Mouse (Mus musculus) leukemia stem cell, adult 10-12 weeks (primary cell): ENCODE results near the gene Gm10840. TPM values are rescaled to one million over a fixed set of nuclear protein-coding genes. Genes with fewer than 3 reads are reported as not detected.

Source experiments
- polyA plus RNA-seq: library from polyadenylated mRNA; stranded (reverse); fragments of >175 nt; gene quantifications from 2 replicates; pipeline ENCODE4 v1.2.3, GENCODE M21; 2012; ENCODE audit warnings: low replicate concordance

Gene Gm10840
- polyA plus RNA-seq = not detected in 2 replicates

GRCm38 (mm10) chr11:106160841-106161721, at the start of gene Gm10840, which contains the start of gene Limd2:
Gene Gm10840, plus strand, starts transcription at chr11:106160850.
Gene Limd2, minus strand, starts transcription at chr11:106160860.

DNA sequence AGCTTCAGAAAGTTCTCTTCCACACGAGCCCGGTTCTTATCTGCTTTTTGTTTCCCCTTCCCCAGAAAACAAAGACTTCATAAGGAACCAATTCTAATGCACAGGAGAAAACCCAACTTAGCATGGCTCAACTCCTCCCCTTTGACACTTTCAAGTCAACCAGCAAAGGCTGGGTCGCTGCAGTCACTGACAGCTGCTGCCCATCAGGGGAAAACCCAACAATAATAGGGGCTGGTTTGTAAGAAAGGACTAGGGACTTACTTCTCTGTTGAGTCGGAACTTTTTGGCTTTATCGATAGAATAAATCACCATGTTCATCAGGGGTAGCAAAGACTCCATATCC, 41.4 kb downstream of the Gm10840 start, which contains the start of gene Strada:
Strada (minus strand) TSS at position 46 of the 343 bp plus-strand sequence.

Other genes with a start within 250 kb of the Gm10840 start
- 0.44 TPM in 1 of 2 replicates, not detected in the other for gene Cyb561, start 207.5 kb upstream of the Gm10840 start, polyA plus RNA-seq
- 5.4 and 11.1 TPM in 2 replicates for gene Ace, start 192.9 kb upstream of the Gm10840 start, polyA plus RNA-seq
- not detected in 2 replicates for gene Ace3, start 166.2 kb upstream of the Gm10840 start, polyA plus RNA-seq
- not detected in 2 replicates for gene Kcnh6, start 152.7 kb upstream of the Gm10840 start, polyA plus RNA-seq
- 34.4 and 37.9 TPM in 2 replicates for gene Dcaf7, start 124.0 kb upstream of the Gm10840 start, polyA plus RNA-seq
- 15.6 and 22.6 TPM in 2 replicates for gene Taco1, start 94.8 kb upstream of the Gm10840 start, polyA plus RNA-seq
- gene Map3k3, start 76.2 kb upstream of the Gm10840 start, polyA plus RNA-seq = 4.8 and 5.7 TPM in 2 replicates
- 142 and 144 TPM in 2 replicates for gene Limd2, start within 50 bp of the Gm10840 start, polyA plus RNA-seq
- gene Strada, start 41.3 kb downstream of the Gm10840 start, polyA plus RNA-seq = 49.2 and 63.9 TPM in 2 replicates
- gene Ccdc47, start 55.5 kb downstream of the Gm10840 start, polyA plus RNA-seq = 0.83 and 1.2 TPM in 2 replicates
- 7.5 and 8.1 TPM in 2 replicates for gene Ddx42, start 56.1 kb downstream of the Gm10840 start, polyA plus RNA-seq
- gene Ftsj3, start 95.2 kb downstream of the Gm10840 start, polyA plus RNA-seq = 3.1 and 16.8 TPM in 2 replicates
- 8.9 and 18.7 TPM in 2 replicates for gene Psmc5, start 95.3 kb downstream of the Gm10840 start, polyA plus RNA-seq
- gene Smarcd2, start 112.1 kb downstream of the Gm10840 start, polyA plus RNA-seq = 47.7 and 136 TPM in 2 replicates
- 0.06 and 0.07 TPM in 2 replicates for gene Tcam1, start 115.8 kb downstream of the Gm10840 start, polyA plus RNA-seq
- 0.21 TPM in 1 of 2 replicates, not detected in the other for gene Gh, start 141.0 kb downstream of the Gm10840 start, polyA plus RNA-seq
- 49.5 and 90.7 TPM in 2 replicates for gene Cd79b, start 153.9 kb downstream of the Gm10840 start, polyA plus RNA-seq
- 0.25 and 0.68 TPM in 2 replicates for gene Scn4a, start 192.4 kb downstream of the Gm10840 start, polyA plus RNA-seq
- gene Prr29, start 204.6 kb downstream of the Gm10840 start, polyA plus RNA-seq = 0.65 TPM in 1 of 2 replicates, not detected in the other
- gene Icam2, start 227.2 kb downstream of the Gm10840 start, polyA plus RNA-seq = 11.7 and 25.0 TPM in 2 replicates